Mouse (Mus musculus) NIH3T3 (cell line): ENCODE measurements around the gene Nkx1-1.

Experiments
- DNase-seq: peaks from one replicate; pipeline ENCODE4 v3.0.0-alpha.2; 2012; ENCODE audit warnings: low read depth

Nkx1-1 gene

DNA sequence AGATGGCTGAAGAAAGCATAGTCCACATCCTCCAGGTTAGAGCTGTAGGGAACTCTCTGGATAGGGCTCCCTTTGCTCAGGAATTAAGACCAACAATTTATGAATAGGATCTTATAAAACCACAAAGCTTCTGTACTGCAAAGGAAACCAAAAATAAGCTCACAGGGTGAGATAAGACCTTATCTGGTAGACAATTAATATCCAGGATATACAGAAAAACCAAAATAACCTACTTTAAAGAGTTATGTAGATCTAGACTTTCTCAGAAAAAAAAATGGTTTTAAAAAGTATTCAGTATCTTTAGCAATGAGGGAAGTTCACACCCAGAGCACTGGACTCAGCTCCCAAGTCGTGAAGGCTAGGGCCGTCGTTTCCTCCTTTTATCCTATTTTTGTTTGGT is 13.5 kb downstream of the Nkx1-1 start:
- no peak for DNase-seq

DNA sequence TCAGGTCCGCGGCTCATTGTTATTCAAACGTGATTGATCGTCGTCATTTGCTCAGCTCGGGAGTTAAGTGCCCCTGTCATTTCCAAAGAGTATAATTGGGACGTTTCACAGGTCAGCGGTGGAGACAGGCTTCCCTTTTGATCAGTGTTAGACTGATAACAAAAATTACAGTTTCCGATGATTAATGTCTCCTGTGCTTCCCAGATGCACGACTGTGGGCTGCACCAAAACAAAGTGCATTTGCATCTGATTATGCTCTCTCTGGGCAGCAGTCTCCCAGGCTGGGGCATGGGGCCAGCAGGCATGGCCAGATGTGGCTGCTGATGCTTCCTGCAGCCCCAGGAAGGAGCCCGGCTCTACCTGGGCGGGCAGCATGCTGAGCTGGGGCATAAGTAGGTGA is 33.0 kb downstream of the Nkx1-1 start:
- DNase-seq: no peak

DNA sequence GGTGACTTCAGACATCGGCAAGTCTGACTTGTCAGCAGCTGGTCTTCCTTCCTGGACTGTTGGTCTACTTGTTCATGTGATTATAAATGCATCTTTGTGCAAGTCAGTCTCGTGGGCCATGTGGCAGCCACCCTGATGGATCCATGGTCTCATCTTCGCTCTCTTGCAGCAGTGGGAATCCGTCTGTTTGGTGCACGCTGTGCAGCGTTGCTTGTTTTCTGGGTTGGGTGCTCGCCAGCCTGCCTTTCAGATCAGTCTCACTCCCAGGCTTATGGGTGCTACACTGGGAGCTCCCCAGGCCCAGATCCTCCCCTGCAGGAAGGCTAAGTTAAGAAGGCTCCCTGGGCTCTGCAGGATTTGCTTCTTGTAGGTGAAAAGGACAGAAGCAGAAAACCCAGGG is 36.9 kb downstream of the Nkx1-1 start:
- no peak for DNase-seq

DNA sequence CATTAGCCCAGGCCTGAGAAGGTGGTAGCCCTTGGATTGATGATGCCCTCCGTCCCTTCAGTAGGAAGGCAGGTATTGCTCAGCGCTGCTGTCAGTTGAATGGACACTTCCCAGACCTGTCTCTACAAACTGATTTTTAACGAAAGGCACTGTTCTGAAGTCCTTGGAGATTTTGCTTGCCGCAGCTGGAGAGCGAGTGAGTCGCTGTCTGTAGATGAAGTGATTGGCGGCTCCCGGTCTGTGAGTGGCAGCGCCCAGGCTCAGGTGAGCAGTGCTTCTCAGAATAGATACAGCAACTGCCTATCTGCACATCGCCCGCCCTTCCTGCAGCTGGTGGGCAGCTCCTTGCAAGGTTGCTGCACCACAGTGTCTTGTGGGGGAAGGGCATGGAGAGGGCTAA is 38.1 kb downstream of the Nkx1-1 start:
- DNase-seq: no peak

DNA sequence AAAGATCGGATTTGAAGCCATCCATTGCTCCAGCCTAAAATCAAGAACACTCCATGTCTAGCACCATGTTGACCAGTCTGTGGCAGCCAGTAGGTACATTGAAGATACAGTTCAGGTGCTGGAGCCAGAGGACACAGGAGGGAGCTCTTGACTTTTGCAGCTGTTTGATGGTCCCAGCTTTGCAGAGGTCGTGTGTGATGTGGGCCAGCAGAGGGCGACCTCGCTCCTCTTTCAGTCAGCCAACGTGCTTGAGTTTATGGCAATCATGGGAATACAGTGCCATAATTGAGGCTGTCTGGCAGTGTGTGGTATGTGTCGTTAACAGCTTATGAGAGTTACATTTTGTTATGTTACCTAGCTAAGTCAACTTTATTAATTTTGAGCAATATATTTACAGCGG is 40.0 kb downstream of the Nkx1-1 start:
- DNase-seq: peak; percentile 90

DNA sequence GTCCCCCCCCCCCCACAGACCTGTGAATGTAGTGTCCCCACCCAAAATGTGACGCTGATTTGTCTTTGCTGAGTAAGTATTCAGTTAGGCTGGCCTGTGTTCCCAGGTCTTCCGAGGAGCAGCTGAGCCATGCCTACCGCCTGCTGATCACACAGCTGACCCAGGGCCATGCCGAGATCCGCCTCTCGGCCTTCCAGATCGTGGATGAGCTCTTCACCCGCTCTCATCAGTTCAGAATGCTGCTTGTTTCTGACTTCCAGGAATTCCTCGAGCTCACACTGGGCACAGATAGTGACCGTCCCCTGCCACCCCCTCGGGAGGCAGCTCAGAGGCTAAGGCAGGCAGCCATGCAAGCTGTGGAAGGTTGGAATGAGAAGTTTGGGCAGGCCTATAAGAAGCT is 46.2 kb downstream of the Nkx1-1 start:
- no peak for DNase-seq
